Mouse (Mus musculus) spleen, postnatal 10 days (tissue): ENCODE measurements around the gene Ebi3.
"Not testable (repeated sequence)": the region's sequence is repeated elsewhere in the genome, so short reads cannot be mapped to it uniquely, and the experiment has no call there.

ENCODE experiments used
- DNase-seq, 2 experiments: peaks; one replicate each; pipeline ENCODE4 v3.0.0; 2021 to 2022; ENCODE audit warnings: low spot score in 2 of 2

The Ebi3 gene

DNA sequence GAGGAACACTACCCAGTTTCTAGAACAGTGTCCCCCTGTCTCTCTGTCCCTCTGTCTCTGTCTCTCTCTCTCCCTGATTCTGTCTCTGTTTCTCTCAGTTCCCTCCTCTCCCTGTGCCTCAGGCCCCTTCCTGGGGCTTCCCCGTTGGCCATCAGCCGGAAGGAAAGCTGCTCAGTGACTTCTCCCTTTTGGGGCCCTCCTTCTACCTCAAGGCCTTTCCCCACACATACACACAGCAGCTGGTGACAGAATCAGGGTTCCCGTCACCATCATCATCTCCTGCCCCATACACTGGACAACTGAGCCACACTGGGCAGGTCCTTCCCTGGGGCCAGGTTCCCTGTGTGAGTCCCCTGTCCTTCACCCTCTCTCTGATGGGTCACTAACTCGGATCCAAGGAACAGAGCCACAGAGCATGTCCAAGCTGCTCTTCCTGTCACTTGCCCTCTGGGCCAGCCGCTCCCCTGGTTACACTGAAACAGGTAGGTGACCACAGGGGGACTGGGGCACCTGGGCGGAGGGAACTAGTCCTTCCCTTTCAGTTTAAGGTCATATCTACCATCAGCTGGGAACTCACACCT is at the start of gene Ebi3:
Gene Ebi3, plus strand, starts transcription at position 194 of the 581 bp plus-strand sequence.
- DNase-seq = peak in 1 of 2 experiments; percentile 49

DNA sequence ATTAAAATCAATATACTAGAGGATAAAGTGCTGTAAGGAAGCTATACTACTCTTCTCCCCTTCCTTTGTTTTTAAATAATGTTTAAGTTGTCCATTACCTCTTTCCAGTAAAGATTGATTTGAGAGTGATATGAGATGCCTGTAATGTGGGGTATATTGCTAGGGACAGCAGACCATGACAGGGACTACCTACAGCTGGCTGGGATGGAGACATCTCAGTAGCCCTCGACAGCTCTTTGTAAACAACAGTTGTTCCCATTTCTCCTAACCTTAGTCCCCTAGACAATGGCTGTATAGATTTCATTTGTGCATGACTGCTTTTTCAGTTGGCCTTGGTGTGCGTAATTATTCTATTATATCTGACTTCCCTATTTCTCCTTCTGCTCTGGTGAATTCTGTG is 49.4 kb upstream of the Ebi3 start:
- no peak for DNase-seq

- DNase-seq = no peak
These were observed 48.8 kb upstream of the Ebi3 start for GRCm38 (mm10) chr17:55903687-55904086.

- no peak for DNase-seq
These were observed 48.3 kb upstream of the Ebi3 start for GRCm38 (mm10) chr17:55904131-55904530.

GRCm38 (mm10) chr17:55906669-55907068 is 45.8 kb upstream of the Ebi3 start:
- DNase-seq = no peak

DNA sequence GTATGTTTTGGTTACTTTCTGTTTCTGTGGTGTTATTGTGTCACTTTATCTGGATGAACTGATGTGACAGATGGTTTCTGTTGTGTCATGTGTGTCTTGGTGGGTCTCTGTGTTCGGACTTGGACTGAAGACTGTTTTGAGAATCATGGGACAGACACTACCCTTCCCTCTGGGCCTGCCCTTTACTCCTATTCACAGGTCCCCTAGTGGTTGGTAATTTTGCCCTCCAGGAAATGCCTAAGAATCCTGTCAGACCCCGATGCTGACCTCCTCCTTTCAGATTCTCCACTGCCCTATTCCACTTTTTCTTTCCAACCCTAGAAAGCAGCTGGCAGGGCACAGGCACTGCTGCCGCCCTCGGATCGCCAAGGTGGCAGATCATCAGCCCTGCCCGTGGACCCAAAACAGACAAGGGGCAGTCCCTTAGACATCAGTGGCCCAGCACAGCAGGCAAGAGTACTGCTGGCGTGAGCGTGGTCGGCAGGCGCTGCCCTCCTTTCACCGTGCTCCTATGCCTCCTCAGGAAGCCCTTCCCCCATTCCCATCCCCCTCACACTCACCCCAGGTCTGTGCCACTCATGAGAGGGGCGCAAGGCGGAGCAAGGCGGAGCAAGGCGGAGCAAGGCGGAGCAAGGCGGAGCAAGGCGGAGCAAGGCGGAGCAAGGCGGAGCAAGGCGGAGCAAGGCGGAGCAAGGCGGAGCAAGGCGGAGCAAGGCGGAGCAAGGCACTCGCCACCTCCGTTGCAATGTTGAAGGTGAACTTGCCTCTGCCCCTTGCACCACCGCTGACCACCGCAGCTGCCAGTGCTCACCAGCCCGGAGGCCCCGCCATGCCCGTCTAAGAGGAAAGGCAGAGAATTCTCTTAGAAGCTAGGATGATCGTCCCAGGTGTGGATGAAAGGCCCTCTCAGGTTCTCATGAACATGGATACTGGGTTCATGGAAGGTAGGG is 20.6 kb upstream of the Ebi3 start:
- DNase-seq = peak; percentile 56 to 57

DNA sequence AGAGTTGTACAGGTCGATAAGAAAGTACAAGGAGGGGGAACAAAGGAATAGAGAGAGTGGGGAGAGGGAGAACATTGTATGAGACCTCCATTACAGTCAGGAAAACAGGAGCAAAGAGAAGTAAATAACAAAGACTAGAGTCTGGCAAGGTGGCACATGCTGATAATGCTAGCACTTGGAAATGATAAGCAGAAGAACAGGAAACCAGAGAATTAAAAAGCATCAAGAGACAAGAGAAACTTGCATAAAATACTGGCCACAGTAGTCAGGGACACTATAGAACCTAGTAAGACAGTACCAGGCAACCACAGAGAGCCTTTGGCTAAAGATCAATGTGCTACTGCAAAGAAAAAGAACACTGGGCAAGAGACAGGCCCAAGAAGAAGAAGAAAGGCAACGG is 19.8 kb upstream of the Ebi3 start:
- DNase-seq = no peak

- no peak for DNase-seq
These were observed 19.2 kb upstream of the Ebi3 start for GRCm38 (mm10) chr17:55933191-55933590.

GRCm38 (mm10) chr17:55944387-55944865 is 8.0 kb upstream of the Ebi3 start:
- DNase-seq = not testable (repeated sequence)

DNA sequence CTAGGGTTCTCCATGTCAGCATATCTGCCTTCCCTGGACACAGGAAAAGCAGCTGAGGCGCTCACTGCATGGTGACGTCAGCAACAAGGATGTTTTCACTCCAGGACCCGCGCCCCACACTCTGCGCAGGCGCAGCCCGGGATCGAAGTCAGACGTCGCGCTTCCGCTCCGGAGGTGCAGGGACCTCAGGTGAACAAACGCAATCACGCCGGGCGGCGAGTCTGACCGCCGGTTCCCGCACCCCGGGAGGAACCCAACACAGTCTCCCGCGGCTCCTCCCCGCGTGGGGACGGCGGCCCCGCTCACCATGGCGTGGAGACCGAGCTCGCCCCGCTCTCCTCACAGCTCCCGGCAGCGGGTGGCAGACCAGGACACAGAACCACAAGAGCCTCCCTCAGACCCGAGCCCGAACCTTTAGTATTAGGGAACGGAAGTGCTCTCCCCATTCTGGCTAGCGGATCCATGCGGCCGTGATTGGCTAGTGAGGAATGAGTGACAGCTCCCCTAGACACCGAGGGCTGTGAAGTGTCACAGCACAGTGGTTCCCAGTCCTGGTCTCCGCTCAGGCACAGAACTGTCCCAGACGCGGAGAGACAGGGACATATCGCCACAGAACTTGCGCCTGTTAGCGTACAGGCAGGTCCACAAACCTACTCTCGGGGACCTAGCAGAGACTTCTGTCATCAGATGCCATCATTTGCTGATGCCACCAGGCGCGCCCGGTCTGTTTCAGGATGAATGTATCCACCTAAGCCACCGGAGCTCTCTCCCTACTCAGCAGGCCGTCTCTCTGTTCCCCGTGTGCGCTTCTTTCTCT is 7.4 kb upstream of the Ebi3 start:
- DNase-seq = peak; percentile 70 to 87

GRCm38 (mm10) chr17:55945696-55946095 is 6.7 kb upstream of the Ebi3 start:
- no peak for DNase-seq

- peak in 1 of 2 experiments; percentile 2 for DNase-seq
These were observed 3.8 kb upstream of the Ebi3 start for GRCm38 (mm10) chr17:55948647-55949046.

DNA sequence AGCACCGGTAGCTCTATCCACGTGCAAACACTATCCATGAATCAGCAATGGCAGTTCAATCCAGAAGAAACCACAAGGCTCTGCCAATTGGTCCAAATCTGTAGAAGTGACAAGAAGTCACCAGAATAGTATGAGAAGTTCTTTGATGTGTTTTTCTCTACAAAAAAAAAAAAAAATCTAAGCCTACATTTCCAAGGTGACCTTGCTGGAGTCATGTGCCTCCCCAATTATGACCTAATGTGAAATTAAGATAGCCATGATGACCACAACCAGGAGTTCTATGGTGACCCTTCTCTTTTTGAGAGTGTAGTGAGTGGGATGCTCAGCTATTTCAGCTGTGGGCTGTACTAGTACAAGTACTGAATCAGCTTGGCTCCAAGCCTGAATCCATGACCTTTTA is 3.0 kb upstream of the Ebi3 start, which contains the start of gene Zfp119b:
Gene Zfp119b, minus strand, starts transcription at position 101 of the 400 bp plus-strand sequence.
- DNase-seq = no peak

DNA sequence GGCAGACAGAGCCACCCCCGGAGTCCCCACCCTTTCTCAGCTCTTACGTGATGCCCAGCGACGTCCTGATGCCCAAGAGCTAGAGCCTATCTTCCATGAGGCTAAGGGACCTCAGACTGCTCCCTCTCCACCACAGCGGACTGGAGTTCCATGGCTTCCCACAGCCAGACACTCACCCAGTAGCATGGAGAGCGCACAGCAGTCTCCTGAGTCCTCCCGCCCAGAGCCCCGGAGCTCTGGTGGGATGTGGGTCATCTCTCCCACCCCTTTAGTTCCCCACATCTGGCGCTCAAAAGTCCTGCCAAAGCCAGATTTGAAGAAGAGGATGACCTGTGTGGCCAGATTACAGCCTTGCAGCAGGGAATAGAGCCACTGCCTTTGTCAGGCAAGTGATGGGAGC is 1.8 kb upstream of the Ebi3 start:
- peak; percentile 2 to 7 for DNase-seq

DNA sequence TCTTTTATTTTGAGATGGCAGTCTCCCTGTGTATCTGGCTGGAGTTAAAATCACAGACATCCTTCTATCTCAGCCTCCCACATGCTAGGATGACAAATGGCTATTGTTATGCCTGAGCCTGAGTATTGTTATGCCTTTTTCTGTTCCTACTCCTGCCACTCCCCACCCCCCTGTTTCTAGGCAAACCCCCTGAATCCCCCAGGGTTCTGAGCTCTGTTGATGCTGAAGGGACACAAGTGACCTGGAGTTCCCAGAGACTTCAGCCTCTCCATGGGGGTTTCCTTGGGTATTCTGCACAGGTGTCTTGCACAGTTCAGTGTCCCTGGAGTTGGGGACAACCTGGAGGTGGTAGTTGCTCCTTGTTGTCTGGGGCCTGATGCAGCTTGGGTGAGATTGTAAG is 399 bp upstream of the Ebi3 start:
- peak in 1 of 2 experiments; percentile 4 for DNase-seq

DNA sequence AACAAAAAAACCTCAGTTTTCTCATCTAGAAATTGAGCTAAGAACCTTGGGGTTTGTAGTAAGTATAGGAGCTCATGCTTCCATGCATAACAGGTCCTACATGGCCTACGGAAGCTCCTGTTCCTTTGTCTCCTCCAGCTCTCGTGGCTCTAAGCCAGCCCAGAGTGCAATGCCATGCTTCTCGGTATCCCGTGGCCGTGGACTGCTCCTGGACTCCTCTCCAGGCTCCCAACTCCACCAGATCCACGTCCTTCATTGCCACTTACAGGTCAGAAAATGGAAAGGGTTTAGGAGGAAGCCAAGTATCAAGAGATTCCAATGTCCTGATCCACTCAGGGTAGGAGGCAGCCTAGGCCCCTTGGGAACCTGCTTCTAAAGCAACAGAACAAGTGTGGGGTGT is 1.3 kb downstream of the Ebi3 start:
- DNase-seq = no peak

- no peak for DNase-seq
These were observed 1.8 kb downstream of the Ebi3 start for GRCm38 (mm10) chr17:55954229-55954628.

GRCm38 (mm10) chr17:55956129-55956528 is 3.7 kb downstream of the Ebi3 start:
- DNase-seq = peak in 1 of 2 experiments; percentile 86

- DNase-seq = peak in 1 of 2 experiments; percentile 14
These were observed 4.2 kb downstream of the Ebi3 start for GRCm38 (mm10) chr17:55956591-55956990.

DNA sequence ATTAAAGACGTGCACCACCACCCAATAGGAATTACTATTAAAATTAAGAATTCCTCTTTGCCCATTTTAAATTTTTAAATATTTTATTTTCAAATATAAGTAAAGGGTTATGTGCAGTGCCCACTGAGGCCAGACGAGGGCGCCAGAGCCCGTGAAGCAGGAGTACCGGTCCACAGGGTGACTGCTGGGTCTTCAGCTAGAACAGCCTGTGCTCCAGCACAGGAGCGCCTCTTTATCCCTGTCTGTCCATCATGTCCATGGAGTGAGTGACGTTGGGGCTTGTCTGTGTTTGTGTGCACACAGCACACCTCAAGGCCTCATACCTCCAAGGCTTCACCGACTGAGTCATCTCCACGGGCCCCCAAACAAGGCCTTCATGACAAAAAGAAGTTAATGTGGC is 4.7 kb downstream of the Ebi3 start:
- DNase-seq = peak; percentile 69 to 87

GRCm38 (mm10) chr17:55957726-55958583 is 5.5 kb downstream of the Ebi3 start:
- peak in 1 of 2 experiments; percentile 14 for DNase-seq
